Mouse (Mus musculus) hindlimb bud, embryonic 11.5 days (tissue): ENCODE measurements around the gene Pdss2.

Experiments used
- DNase-seq: peaks from one replicate; pipeline ENCODE4 v3.0.0-alpha.2; 2012; ENCODE audit warnings: low read depth, low spot score; ENCODE audit errors: extremely low spot score

Gene Pdss2

GRCm38 (mm10) chr10:43310781-43311392 lies 89.6 kb downstream of the Pdss2 start:
- DNase-seq, result no peak

DNA sequence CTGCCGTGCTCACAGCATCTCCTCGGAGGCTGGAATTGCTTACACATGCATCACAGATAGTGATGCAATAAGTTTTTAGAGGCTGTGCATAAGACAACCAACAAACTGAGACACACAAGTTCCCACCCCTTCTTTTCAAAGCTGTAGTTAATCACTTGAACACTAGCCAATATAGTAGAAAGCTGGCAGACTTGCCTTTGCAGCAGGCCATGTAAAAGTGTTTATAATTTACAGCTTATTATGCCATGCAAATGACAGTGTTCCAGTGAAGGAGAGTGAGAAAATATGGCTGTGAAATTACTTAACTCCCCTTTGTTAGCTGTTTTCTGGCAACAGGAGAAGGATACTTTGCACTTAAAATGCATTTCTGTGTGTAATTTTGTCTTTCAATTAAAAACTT lies 90.9 kb downstream of the Pdss2 start:
- DNase-seq, result no peak

GRCm38 (mm10) chr10:43312658-43313417 lies 91.6 kb downstream of the Pdss2 start:
- no peak for DNase-seq

DNA sequence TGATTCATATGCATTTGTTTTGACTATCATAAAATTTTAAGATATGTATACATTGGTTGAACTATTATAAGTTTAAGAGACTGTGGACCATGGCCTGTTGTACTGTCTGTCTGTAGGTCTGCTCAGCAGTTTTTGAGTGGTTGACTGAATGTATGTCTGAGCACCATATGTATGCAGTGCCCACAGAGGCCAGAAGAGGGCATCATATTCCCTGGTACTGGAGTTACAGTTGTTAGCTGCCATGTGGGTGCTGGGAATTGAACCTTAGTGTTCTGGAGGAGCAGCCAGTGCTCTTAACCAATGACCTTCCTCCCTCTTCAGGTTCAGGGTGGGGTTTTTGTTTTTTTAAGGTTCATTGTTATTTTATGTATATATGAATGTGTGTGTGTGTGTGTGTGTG lies 93.9 kb downstream of the Pdss2 start:
- no peak for DNase-seq

DNA sequence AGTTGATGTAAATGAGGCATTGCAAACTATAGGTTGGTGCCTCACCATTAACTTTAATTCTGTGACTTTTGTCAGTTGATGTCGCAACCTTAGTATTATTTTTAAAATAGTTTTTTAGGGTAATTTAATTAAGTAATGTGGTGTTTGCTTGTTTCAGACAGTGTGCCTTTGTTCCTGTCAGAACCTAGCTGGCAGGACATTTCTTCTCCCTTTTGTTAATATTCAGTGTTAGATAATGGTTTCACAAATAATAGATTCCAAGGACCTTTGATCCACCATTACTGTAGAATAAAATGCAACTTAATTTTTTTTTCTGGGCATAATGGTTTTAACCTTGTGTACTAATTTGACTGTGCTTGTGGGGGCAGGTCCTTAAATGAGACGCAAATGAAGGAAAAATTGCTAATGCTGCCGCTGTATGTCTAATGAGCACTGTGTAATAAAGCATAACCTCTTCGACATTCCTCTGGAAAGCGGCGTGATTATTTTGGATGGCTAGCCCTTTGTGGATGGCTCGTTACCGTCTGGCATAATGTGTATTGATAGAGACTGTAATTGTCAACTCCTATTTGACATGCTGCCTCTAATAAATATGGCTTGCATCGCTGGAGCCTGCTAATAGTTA lies 96.2 kb downstream of the Pdss2 start:
- DNase-seq, result no peak

DNA sequence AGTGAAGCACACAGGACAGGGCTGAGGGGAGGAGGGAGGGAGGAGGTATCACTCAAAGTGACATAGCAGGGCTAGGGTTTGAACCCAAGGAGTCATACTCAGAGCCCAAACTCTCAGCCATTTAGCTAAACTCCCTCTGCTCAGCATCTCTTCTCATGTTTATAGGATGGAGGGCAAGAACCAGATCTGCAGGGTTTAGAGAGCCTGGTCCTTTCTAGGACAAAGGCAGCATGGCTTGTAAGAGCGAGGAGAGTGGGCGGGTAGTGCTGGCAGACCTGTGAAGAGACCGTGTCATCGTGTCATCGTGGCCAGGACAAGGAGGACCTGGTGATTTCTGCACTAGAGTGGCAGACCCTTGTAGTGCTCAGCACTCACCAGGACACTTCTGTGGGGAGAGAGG lies 99.7 kb downstream of the Pdss2 start:
- no peak for DNase-seq

- no peak for DNase-seq
Measured at GRCm38 (mm10) chr10:43322446-43323178, 101.3 kb downstream of the Pdss2 start.

DNA sequence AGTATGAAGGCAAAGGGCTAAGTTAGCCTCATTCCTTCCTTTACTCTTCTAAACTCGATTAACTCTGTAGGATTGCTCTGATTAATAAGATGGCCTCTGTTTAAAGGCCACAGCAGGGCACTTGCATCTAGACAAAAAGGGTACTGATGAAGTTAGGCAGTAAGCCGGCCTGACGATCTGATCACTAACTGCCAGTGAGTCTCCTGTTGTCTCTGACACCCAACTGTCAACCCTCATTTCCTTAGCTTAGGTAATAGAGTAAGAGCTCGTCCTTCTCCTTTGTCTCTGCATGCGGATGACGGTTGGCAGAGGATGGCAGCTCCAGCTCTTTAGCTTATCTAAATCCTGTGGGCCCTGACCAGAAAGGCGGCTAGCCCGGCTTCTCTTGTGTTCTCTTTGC lies 102.1 kb downstream of the Pdss2 start:
- no peak for DNase-seq

DNA sequence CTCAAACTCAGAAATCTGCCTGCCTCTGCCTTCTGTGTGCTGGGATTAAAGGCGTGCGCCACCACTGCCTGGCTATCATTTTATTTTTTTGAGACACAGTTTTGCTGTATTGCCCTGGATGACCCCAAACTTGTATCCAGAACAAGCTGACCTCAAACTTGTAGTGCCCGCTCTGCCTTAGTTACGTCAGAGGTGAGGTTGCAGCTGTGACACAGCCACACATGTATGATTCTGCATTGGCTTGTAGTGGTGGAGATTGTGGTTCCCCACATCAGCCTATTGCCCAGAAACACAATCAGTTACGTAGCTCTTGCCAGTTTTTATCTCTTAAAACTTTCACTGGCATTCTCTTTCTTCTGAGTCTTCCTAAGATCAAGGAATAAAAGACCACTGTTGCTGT lies 108.5 kb downstream of the Pdss2 start:
- no peak for DNase-seq

DNA sequence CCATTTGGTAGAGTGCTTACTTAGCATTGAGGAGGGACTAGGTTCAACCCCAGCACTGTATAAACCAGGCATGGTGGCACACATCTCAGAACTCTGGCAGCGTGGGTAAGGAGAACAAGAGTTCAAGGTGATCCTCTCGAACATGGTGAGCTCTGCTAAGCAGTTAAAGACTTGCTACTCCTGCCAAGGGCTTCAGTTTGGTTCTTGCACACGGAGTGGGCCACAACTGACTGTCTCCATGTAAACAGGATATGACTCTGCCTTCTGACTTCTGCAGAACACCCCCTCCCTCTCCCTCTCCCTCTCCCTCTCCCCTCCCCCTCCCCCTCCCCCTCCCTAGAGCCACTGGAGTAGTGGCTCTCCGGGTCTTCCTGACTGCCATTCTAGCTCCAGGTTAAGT lies 109.4 kb downstream of the Pdss2 start:
- DNase-seq, result no peak

GRCm38 (mm10) chr10:43331931-43332701 lies 110.8 kb downstream of the Pdss2 start:
- DNase-seq, result no peak

- no peak for DNase-seq
Measured at GRCm38 (mm10) chr10:43335874-43336273, 114.6 kb downstream of the Pdss2 start.

- no peak for DNase-seq
Measured at GRCm38 (mm10) chr10:43337110-43337509, 115.8 kb downstream of the Pdss2 start.

DNA sequence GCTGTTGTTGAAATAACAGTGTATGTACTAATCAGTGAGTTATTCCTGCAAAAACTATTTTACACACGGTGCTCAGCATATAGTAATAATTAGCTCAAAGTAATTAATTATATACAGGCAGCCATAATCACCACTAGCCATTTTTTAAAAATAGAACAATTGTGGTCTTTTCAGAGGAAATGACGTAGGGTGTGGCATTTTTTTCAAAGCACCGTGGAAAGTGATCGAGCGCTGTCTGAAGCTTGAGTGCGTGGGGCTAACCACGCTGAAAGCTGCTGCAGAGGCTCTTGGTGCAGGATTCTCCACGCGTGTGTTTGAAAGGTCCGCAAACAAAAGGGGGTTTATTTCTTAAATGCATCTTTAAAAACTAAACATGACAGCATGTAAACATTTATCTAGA lies 118.5 kb downstream of the Pdss2 start:
- no peak for DNase-seq

GRCm38 (mm10) chr10:43349718-43350117 lies 128.4 kb downstream of the Pdss2 start:
- DNase-seq, result no peak

GRCm38 (mm10) chr10:43357884-43358283 lies 136.6 kb downstream of the Pdss2 start:
- DNase-seq, result peak; percentile 46

DNA sequence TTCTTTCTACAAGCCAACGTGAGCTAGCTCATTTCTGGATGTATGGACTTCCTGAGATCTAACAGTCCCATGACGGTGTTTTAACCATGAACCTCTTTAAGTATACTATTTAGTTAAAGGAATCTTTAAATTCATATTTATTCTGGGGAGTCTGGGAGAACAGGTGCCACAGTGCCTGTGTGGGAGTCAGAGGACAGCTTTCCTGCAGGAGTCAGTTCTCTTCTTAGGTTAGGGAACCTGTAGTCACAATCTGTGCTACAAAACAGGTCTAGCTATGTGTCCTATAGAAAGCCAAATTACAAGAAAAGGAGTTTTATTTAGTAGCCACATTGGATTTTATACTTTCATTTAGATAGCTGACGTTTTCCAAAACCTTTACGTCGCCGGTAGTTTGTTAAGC lies 141.7 kb downstream of the Pdss2 start:
- DNase-seq, result no peak

DNA sequence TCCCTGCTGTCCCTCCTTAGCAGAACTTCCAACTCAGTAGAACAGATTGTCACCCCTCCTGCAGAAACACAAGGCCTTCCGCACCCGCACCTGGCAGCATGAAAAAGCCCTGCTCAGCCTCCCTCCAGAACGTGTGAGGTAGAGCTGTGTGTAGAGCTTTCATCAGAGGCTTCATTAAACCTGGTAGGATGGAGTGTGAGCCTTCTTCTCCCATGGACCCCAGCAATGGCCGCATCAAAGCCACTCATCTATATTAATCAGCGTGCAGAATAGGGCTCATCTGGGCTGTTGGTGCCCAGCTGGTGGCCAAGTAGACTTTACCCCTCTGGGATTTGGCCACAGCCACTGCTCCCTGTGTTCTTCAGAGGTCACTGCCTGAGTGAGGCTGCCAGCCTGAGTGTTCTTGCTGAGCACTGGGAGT lies 142.2 kb downstream of the Pdss2 start:
- DNase-seq, result no peak

DNA sequence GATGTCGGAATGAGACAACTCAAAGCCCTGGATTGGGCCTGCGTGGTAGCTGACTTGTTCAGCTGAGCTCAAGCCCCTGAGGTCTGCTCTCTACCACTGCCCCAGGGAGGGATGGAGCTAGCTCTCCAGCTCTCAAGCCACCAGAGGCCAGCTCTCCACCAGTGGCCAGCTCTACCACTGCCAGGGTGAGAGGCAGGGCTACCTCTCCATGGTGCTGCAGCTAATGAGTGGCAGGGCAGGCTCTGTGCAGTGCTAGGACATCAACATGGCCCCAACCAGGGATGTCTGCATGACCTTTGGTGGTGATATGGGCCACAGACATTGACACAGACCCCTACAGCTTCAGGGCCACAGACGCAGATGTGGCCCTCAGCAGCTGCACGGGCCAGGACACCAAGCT lies 144.6 kb downstream of the Pdss2 start:
- no peak for DNase-seq

DNA sequence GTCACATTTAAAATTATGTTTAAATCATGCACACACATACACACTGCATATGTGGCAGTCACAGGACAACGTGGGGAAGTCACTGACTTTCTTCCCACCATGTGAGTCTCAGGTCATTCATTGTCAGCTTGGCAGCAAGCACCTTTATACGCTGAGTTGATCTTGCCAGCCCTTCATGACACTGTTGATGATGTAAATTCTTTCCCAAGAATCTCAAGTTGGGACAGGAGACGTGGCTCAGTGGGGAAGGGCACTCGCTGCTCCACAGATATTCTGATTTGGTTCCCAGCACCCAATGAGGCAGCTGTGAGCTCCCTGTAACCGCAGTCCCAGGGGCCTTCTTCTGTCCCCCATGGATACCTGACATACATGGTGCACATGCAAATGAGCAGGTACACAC lies 147.3 kb downstream of the Pdss2 start:
- no peak for DNase-seq

DNA sequence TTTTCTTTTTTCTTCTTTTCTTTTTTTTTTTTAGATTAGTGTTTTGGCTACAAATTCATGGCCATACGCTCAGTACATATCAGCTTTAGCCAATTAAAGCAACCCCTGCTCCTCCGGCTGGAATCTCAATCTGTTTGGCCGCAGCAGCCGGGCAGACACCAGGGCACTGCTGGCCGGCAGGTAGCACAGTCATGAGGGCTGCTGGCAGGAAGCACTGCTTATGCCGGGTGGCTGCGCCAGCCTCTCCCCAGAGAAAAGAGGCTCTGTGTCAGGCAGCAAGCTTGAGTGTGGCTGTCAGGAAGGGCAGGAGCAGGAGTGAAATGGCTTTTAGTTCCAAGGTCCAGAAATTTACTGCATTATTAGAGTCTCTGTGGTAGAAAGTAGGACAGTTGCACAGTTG lies 151.0 kb downstream of the Pdss2 start:
- DNase-seq, result no peak
